22 mouse cellular contexts compared by ENCODE assay signal in the genomic region with DNA sequence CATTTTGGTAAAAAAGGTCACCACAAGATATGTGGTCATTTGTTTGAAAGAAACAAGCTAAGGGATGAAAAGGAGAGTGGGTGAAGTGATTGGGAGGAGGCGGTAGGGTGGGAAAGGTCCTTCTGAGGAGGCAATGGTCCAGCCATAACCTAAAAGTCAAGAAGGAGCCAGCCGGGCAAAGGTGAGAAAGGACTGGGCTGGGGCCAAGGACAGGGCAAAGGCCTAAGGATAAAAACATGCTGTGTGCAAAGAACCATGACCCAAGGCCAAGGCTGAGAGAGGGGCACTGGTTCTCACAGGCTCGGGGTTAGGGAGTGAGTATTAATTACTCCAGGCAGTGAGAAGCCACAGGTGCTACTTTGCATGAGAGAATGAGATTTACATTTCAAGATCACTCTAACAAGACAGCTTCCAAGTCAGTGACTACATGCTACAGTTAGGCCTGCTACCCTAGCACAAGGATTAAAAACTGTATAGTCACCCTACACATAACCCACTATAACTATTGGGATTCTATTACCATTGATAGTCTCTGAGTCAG.
A peak's percentile ranks its signal among the peaks of the same experiment; 100 is the strongest.
DNase-seq lines count a peak whose midpoint lies in the region; ATAC-seq and TF ChIP-seq lines count a peak whose summit lies in the region.
"Had no signal": no experiment of that assay in that cellular context is flagged by ENCODE, and none has a peak within 500 bp of the region (broad histone marks: within the 10 kb centered on the region; RNA-seq: fewer than 3 reads in every experiment).

No protein-coding gene starts in this region.

- no peaks in the 10 kb centered on the region for H3K27me3 ChIP-seq in liver, adult 2 months (ENCODE audit: control insufficient read depth, insufficient read depth, low read length)
- H3K27me3 ChIP-seq in liver, embryonic 11.5 days (replicated peaks; ENCODE audit: control insufficient read depth, insufficient read depth, low read length): no peaks in the 10 kb centered on the region
- H3K27me3 ChIP-seq in CH12.LX (replicated peaks): no peaks in the 10 kb centered on the region
- H3K27me3 ChIP-seq: embryonic facial prominence, embryonic 15.5 days; heart, embryonic 13.5 days; hindbrain, embryonic 12.5 days had no signal

- no peak for TF ChIP-seq RAD21 in CH12.LX (IDR thresholded peaks at IDR 0.05; ENCODE audit: low read depth, low read length)

- H3K4me3 ChIP-seq in liver, adult 2 months (ENCODE audit: insufficient read depth, low read depth, low read length): no peak overlapping the region
- H3K4me3 ChIP-seq in liver, embryonic 11.5 days (ENCODE audit: low read depth, low read length): no peak overlapping the region
- no peak overlapping the region for H3K4me3 ChIP-seq in CH12.LX (replicated peaks in 1 of 3; ENCODE audit: low read depth in 2 of 3, low read length in 2 of 3, poor library complexity in 1 of 3)
- H3K4me3 ChIP-seq: embryonic facial prominence, embryonic 15.5 days; erythroblast, embryonic 14.5 days; forebrain, embryonic 10.5 days; gastrocnemius, adult 2 months; heart, embryonic 13.5 days; hindbrain, embryonic 12.5 days had no signal

- TF ChIP-seq EP300 in CH12.LX (IDR thresholded peaks at IDR 0.05; ENCODE audit: low read length): peak; percentile 42

- no peak overlapping the region for H3K9ac ChIP-seq in liver, adult 2 months (ENCODE audit: low read depth, low read length)
- no peak overlapping the region for H3K9ac ChIP-seq in liver, embryonic 11.5 days (ENCODE audit: low read depth, low read length)
- no peak overlapping the region for H3K9ac ChIP-seq in CH12.LX (ENCODE audit: insufficient read depth, low read depth)
- H3K9ac ChIP-seq: embryonic facial prominence, embryonic 15.5 days; heart, embryonic 13.5 days; hindbrain, embryonic 12.5 days had no signal

- TF ChIP-seq POLR2A in liver, adult 2 months (IDR thresholded peaks at IDR 0.05; ENCODE audit: extremely low read depth, insufficient read depth, low read length): no peak
- no peak for TF ChIP-seq POLR2A in CH12.LX (IDR thresholded peaks at IDR 0.05; ENCODE audit: low read depth, low read length)

- no peaks in the 10 kb centered on the region for H3K9me3 ChIP-seq in liver, embryonic 11.5 days (ENCODE audit: control insufficient read depth, low read length)
- no peaks in the 10 kb centered on the region for H3K9me3 ChIP-seq in CH12.LX (replicated peaks; ENCODE audit: low read length)
- H3K9me3 ChIP-seq: embryonic facial prominence, embryonic 15.5 days; forebrain, embryonic 10.5 days; heart, embryonic 13.5 days; hindbrain, embryonic 12.5 days had no signal

- H3K27ac ChIP-seq in liver, adult 2 months (replicated peaks; ENCODE audit: insufficient read depth, low read depth, low read length): no peak overlapping the region
- no peak overlapping the region for H3K27ac ChIP-seq in liver, embryonic 11.5 days (ENCODE audit: low read depth, low read length)
- no peak overlapping the region for H3K27ac ChIP-seq in CH12.LX (ENCODE audit: insufficient read depth, low read depth)
- H3K27ac ChIP-seq: embryonic facial prominence, embryonic 15.5 days; forebrain, embryonic 10.5 days; gastrocnemius, adult 2 months; heart, embryonic 13.5 days; hindbrain, embryonic 12.5 days had no signal

- dilution Hi-C loops in CH12.LX (cut with MboI; ENCODE audit: extremely low pct_ligation_motif_present, extremely low pct_unique_long_range_greater_than_20kb, low sequenced_read_pairs): no loop called here

- 62% methylated on average over 3 of the region's 3 CpGs for WGBS in liver, adult 2 months
- 79% methylated on average over 3 of the region's 3 CpGs for WGBS in liver, embryonic 11.5 days

- DNase-seq in kidney, adult 11 months: peak; percentile 78
- DNase-seq in kidney, postnatal 4 days: no peak
- peak; percentile 14 for DNase-seq in liver, adult 2 months (ENCODE audit: extremely low read depth, low read depth, low spot score)
- no peak for DNase-seq in liver, embryonic 11.5 days (ENCODE audit: low spot score)
- DNase-seq in CH12.LX (ENCODE audit: extremely low read depth): peak; percentile 52
- peak; percentile 73 to 85 for DNase-seq in kidney, postnatal 25 days
- DNase-seq in right cerebral cortex, postnatal 10 days (ENCODE audit: low spot score in 2 of 2): no peak
- DNase-seq: adrenal gland, postnatal 10 days; cerebellum, adult 11 months; cerebellum, adult 8-10 months; cerebellum, postnatal 14 days; embryo, embryonic 11 days; gastrocnemius, adult 2 months; gastrocnemius, postnatal 25 days; heart, postnatal 4 days had no signal

- H3K4me1 ChIP-seq in liver, adult 2 months (ENCODE audit: control insufficient read depth, insufficient read depth, low read length): peaks cover 3% of the 10 kb centered on the region; the same call in 1 of the 2 replicates
- H3K4me1 ChIP-seq in liver, embryonic 11.5 days (replicated peaks; ENCODE audit: control insufficient read depth, insufficient read depth, low read length): no peaks in the 10 kb centered on the region
- peaks cover 5 to 63% of the 10 kb centered on the region in 2 experiments; a peak in 3 of 4 replicates for H3K4me1 ChIP-seq in CH12.LX (ENCODE audit: control insufficient read depth in 1 of 2, insufficient read depth in 2 of 2)

- H3K36me3 ChIP-seq in liver, adult 2 months (ENCODE audit: control insufficient read depth, insufficient read depth, low read length): no peaks in the 10 kb centered on the region
- H3K36me3 ChIP-seq in liver, embryonic 11.5 days (ENCODE audit: control insufficient read depth, insufficient read depth, low read length): no peaks in the 10 kb centered on the region
- no peaks in the 10 kb centered on the region for H3K36me3 ChIP-seq in CH12.LX (replicated peaks in 1 of 2; ENCODE audit: control insufficient read depth in 1 of 2, insufficient read depth in 1 of 2, low read length in 1 of 2)
- H3K36me3 ChIP-seq: embryonic facial prominence, embryonic 15.5 days; forebrain, embryonic 10.5 days; heart, embryonic 13.5 days; hindbrain, embryonic 12.5 days had no signal

- TF ChIP-seq CTCF in liver, adult 2 months (IDR thresholded peaks at IDR 0.05; ENCODE audit: low read depth, low read length): no peak
- TF ChIP-seq CTCF in CH12.LX (conservative IDR thresholded peaks at IDR 0.05 in 1 of 2, IDR thresholded peaks at IDR 0.05 in 1 of 2; ENCODE audit: low read depth in 2 of 2, low read length in 2 of 2): no peak

- H3K79me2 ChIP-seq in liver, adult 2 months (ENCODE audit: control insufficient read depth, insufficient read depth, low read length): no peaks in the 10 kb centered on the region
- no peaks in the 10 kb centered on the region for H3K79me2 ChIP-seq in CH12.LX (replicated peaks; ENCODE audit: control insufficient read depth, extremely low read depth, insufficient read depth, poor library complexity, severe bottlenecking)

- H3K4me2 ChIP-seq in liver, embryonic 11.5 days: no peak overlapping the region
- H3K4me2 ChIP-seq in CH12.LX (ENCODE audit: insufficient read depth, low read depth, poor library complexity, severe bottlenecking): no peak overlapping the region
- H3K4me2 ChIP-seq: embryonic facial prominence, embryonic 15.5 days; heart, embryonic 13.5 days; hindbrain, embryonic 12.5 days had no signal

- in situ Hi-C loops in CH12.LX (cut with MboI; ENCODE audit: low pct_ligation_motif_present, low pct_unique_long_range_greater_than_20kb, low sequenced_read_pairs): loop anchor here (10.0 to 25.0 kb wide), 2 partner anchors 252 to 655 kb away; partner anchors contain the start of gene Hoxa13

- ATAC-seq in liver, embryonic 11.5 days (replicated peaks; ENCODE audit: low FRiP score): no peak
- no peak for ATAC-seq in megakaryocyte, adult 5-6 weeks (ENCODE audit: poor library complexity, severe bottlenecking)
- ATAC-seq: forebrain, embryonic 14.5 days had no signal

TF ChIP-seq in CH12.LX, 34 proteins besides CTCF, POLR2A, EP300 and RAD21:
- no peak for TF ChIP-seq NRF1 (IDR thresholded peaks at IDR 0.05; ENCODE audit: low read depth, low read length)
- TF ChIP-seq TCF12 (IDR thresholded peaks at IDR 0.05; ENCODE audit: low read depth, low read length): peak; percentile 52; the same call in 1 of the 2 replicates
TF ChIP-seq in CH12.LX: peak in this region for 1.

Comparison
In these comparisons a context has a peak if more than half of its experiments do, and no peak if none do; other contexts are left out.
1. DNase-seq: peak in kidney, adult 11 months (single experiment), liver, adult 2 months (single experiment), CH12.LX (single experiment) and kidney, postnatal 25 days (2 of 2); none in kidney, postnatal 4 days (0 of 2), liver, embryonic 11.5 days (single experiment) and right cerebral cortex, postnatal 10 days (0 of 2).